Mouse (Mus musculus) right cerebral cortex, postnatal 25 days (tissue): ENCODE results near the gene Hmgcl.

ENCODE experiments used
- DNase-seq: peaks from one replicate; pipeline ENCODE4 v3.0.0; 2022

Hmgcl gene

DNA sequence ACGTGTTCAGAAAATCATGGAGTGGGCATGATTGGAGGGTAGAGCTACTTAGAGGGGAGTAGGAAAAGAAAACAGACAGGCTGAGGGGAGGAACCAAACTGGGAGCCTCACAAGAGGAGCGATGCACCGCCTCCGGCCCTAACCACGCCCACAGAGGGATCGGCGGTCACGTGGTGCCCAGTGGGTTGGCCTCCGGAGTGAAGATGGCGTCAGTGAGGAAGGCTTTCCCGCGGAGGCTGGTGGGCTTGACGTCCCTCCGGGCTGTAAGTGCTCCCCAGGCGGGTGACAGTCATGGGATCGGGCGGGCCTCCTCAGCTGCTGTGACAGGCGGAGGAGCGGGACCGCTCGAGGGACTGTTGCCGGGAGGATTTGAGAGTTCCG is at the start of gene Hmgcl:
Gene Hmgcl, plus strand, starts transcription at position 171 of the 381 bp plus-strand sequence.
- peak; percentile 93 for DNase-seq

DNA sequence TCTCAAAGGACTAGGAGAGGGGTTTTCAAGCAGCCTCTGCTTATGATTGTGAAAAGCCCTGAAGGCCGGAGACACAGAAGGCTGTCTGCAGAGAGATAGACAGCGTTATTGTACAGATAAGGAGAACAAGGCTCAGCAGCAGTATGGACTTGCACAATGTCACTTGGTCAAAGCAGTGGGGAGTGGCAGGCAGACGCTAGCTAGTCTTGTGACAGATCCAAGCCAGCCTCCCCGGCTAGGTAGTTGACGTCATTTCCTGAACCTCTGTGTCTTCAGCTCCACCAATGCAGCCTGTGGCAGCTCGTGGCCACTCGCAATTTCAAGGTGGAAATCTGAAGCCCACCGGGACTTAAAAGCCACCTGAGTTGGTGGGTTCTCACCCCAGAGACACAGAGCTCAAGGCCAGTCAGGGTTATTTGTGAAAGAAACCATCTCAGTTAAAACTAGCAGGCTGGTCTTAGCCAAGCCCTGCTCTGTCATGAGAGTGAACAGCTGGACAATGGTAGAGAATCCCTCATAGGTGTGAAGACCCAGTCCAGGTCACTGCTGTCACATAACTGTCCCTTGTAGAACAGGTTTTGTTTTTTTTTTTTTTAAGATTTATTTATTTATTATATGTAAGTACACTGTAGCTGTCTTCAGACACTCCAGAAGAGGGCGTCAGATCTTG is 47.7 kb upstream of the Hmgcl start:
- no peak for DNase-seq

DNA sequence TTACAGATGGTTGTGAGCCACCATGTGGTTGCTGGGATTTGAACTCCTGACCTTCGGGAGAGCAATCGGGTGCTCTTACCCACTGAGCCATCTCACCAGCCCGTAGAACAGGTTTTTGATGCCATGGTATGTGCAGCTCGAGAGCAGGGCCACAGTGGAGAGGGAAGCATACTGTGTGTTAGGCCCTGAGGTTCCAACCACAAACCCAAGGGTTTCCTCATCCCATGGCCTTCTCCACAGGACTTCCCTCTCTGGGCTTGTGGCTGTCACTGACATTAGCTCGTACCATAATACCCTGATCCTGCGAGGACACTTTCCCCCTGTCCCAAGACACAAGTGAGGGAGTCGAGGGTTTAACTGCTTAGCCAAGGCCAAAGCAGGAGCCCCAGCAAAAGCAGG is 47.2 kb upstream of the Hmgcl start:
- no peak for DNase-seq

DNA sequence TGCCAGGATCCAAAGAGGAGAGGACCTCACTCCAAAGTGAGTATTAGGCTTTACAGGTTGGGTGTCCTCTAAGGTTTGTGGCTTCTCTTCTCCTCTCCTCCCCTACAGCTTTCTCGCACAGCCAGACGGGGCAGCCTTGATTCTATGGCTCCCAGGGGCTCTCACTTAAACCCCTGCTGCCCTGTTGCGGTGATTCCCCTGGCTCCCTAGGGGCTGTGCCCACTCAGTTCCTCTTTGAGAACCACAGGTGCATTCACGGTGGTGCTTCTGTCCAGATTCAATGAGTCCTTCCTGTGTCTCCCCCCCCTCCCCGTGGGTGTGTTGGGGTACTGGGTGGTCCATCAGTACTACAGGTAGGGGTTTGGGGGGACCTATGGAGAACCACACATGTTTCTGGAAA is 46.2 kb upstream of the Hmgcl start:
- DNase-seq: no peak

DNA sequence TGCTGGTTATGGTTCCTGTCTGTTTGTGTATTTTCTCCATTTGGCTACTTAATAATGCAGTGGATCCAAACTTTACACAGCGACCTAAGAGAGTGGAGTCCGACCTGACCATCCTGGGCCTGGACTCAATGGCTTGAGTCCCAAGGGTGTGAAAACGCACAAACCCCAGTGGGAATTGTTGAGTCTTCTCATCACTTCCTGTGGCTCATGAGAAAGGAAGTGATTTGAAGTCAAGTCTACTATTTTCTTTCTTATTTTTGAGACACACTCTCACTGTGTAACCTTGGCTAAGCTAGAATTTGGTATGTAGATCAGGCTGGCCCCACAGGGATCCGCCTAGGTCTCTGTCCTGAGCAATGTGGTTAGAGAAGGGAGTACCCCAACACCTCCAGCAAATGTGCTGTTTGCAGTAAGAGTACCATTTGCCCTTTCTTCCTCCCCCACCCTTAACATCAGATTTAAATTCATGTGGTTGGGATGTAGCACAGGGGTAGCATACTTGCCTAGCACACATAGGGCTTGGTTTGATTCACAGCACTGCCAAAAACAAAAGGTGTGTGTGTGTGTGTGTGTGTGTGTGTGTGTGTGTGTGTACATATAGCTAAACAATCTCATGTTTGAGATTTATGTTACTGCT is 43.5 kb upstream of the Hmgcl start:
- DNase-seq: no peak

DNA sequence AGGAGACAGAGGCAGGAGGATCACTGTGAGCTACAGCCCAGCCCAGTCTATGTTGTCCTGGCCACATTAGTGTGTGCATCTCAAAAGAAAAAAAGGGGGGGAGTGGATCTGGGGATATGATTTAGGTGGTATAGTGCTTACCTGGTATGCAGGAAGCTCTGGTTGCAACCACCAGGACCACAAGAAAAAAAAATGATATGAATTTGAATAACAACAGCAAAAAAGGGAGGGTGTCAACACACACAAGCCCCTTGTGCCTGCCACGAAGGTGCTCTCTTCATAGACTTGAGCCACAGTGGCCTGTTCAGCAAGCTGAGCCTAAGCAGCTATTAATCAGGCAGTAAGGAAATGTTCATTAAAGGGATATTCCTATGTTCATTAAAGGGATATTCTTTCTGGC is 41.4 kb upstream of the Hmgcl start:
- DNase-seq: no peak

DNA sequence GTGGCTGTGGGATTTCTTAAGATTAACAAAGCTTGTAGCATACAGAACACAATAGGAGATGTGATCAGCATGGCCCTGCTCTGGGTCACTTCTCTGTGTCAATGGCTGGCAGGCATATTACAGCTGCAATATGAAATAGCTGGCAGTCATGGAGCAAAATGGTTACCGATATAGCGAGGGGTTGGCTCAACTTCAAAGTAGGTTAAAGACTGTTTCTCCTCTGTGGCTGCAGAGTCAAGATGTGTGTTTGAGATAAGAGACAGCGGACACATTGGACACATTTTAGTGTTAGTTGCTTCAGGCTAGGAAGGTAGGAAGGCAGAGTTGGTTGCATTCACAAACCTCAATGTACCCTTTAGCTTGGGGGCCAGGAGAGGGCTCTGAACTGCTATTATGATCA is 39.6 kb upstream of the Hmgcl start:
- DNase-seq: no peak

DNA sequence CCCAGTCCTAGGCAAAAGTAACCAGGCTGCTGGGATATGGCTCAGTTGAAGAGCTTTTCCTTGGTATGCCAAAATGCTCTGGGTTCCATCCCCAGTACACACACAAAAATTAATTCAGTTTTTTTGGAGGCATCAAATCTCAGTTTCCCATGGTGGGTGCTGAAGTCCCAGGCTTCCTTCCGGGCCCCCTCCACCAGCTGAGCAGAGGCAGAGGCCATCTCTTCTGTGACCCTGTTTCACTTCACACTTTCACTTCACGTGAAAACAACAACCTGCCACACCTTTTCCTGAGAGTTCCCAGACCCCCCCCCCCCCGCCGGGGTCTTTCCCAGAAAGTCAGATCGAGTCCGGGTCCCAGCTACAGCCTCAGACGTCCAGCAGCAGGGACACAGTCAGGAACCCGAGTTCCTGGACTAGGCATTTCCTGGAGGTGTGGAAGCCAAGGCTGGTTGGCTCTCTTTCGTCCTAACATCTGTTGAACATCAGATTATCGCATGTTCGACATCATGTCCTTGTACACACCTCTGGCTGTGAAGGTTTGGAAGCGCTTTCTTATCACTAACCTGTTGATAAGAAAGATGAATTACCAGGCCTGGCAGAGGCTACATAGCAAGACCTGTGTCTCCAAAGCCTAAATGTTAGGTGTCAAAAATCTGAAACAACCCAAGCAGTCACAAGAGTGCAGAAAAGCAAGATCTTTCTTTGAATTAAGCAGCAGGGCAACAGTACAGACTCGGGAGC is 36.8 kb upstream of the Hmgcl start:
- DNase-seq: no peak

DNA sequence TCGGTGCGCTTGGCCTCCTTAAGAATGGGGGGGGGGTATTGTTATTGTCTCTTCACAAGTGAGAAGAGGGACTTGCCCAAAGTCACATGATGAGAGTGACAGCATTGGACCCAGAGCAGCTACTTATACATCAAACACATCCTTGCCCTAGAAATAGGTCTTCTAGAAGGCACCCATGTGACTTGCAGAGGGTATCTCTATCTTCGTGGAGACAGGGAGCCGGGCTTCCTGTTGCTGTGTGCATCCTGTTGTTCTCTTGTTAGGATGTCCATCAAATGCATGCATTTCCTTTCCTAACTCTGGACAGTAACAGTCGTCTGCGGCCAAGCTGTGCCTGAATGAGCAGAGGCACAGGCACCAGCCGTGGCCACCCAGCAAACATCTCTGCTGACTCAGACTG is 34.7 kb upstream of the Hmgcl start:
- DNase-seq: no peak

DNA sequence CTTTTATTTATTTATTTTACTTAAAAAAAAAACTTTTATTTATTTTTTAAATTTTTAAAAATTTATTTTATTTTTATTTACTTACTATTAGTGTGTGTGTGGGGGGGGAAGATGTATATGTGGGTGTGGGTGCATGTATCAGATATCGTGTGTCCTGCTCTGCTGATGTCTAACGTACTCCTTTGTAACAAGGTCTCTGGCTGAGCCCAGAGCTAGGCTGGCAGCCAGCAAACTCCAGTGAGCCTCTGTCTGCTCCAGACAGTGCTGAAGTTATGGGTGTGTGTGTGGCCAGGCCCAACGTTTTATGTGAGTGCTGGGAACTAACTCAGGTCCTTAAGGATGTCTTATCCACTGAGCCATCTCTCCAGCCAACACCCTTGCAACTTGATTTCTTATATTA is 34.1 kb upstream of the Hmgcl start:
- DNase-seq: no peak

DNA sequence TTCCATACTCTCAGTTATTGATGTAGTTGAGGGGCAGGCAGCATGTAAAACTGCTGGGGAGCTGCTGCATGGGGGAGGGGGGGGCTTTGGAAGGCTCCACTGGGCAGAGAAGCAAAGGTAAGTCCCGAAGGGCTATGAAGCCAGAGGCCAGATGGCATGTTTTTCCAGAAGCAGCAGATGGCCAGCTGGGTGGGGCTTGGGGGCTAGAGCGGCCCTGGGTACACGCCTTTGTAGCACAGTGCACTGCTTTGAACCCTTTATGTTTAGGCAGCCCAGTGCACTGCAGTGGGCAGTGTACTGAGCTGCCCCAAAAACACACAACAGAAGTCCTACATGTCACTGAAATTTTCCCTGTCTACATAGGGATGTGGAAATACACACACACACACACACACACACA is 33.4 kb upstream of the Hmgcl start:
- no peak for DNase-seq

DNA sequence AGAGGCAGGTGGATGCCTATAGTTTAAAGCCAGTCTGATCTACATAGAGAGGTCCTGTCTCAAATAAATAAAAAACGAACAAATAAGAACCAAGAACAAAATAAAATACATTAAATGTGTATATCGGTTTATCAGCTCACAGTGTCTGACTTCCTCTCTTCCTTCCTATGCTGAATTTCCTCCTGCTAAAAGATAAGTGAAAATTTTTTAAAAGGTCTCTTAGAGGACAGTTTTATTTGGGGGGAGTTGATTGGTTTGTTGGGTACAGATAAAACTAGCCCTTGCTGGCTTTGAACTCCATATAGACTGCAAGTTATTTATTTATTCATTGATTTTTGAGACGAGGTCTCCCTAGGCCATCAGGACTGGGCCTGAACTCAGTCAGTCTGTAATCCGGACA is 32.8 kb upstream of the Hmgcl start:
- DNase-seq: no peak

DNA sequence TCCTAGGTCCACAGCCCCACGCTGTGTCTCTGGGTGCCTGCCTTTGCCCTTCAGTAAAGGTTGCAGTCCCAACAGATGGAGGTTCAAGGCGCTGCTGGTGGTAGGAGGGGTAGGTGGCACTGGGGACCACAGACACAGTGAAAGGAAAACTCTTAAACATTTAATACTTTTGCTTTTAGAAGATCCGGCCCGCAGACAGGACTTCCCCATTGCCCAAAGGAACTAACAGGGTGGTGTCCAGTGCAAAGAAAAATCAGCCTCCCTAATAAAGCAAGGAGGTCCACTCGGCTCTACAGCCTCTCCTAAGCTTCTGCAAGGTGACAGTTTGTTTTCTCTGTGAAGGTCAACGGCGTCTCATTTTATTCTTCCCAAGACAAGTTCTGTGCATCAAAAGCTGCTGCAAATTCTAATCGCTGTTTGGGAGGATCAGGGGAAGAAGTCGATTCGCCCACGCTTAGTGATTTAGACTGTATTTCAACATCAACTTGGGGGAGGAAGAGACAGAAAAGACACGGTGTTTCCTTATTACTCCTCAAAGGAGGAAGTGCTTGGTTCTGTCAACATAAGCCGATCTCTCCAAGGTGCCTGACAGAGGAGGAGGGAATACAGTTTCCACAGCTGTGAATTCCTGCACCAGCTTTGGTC is 27.5 kb upstream of the Hmgcl start:
- no peak for DNase-seq

DNA sequence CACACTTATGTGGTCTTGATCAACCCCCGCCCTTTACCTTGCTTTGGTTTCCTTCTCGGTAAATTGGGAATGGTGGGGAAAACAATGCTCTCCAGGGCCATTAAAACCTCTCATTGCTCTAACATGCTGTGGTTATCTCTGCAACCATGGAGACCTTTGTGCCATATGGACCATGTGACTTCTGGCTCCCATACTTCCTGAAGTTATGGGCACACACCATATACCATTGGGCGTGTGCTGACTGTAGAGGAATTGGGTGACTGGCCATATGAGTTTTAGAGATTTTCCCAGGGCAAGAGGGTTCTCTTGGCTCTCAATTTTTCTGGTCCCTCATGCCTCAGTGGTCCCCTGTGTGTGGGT is 27.0 kb upstream of the Hmgcl start:
- DNase-seq: no peak

DNA sequence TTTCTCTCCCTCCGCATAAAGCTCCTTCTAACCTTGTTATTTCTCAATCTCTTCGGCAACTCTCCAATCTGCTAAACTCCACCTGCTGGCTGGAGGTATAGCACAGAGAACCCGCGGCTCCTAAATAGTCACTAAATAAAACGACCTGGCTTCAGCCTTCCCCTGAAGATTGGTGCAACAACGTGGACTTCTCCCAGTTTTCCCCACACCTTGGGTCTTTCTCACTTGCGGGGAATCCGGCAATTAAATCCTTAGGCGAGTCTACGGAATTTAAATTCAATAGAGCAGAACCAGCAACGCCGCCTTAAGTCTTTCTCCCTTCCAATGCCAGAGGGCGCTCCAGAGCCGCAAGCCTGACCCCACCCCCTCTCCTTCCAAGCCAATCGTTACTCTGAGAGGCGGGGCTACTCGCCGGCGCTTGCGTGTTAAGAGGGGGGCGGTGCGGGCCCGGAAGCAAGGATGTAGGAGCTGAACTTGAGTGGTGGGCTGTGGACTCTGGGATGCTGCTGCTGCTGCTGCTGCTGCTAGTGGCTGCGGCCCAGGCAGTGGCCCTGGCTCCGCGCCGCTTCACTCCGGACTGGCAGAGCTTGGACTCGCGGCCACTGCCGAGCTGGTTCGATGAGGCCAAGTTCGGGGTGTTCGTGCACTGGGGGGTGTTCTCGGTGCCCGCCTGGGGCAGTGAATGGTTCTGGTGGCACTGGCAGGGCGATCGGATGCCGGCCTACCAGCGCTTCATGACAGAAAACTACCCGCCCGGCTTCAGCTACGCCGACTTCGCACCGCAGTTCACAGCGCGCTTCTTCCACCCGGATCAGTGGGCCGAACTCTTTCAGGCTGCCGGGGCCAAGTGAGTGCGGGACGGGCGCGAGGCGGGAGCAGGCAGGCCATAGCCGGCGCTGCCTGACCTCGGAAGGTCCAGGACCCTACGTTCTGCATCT is 25.7 kb upstream of the Hmgcl start, which contains the start of gene Fuca1:
Gene Fuca1, plus strand, starts transcription at position 432 of the 938 bp plus-strand sequence.
- DNase-seq: peak; percentile 92

DNA sequence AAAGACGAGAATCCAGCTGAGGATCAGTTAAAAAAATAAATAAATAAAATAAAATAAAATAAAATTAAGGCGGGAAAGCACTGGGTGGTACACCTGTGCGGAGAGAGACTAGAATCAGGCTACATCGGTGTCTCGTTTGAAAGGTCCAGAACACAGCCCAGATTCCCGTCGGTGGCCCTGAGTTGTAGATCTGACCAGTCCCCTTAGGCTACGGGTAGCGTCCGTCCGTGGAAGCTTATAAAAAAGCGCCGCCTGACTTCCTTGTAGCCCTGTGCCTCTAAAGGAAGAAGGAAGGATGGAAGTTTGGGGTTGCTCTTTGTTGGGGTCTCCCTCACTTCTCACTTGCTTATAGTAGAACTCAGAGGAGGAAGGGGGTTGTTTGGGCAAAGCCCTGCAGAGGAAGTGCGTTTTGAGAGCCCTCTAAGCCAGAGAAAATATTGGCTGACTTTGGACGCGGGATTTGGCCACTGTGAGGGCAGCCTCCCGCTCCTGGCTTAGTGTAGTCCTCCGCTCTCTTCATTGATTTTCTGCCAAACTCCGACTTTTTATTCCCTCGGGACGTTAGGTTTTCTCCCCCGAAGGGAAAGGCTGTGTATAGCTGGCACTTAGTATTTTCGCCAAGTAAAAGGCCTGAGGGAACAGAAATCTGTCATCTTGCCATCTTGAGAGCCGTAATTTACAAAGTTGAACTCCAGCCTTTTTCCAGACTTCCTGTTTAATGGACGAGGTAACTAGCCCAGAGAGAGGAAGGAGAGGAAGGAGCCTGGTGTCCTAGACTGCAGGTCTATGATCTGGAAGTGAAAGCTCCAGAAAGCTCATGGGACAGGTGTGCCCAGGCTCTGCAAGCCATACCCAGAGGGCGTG is 24.8 kb upstream of the Hmgcl start:
- DNase-seq: no peak

DNA sequence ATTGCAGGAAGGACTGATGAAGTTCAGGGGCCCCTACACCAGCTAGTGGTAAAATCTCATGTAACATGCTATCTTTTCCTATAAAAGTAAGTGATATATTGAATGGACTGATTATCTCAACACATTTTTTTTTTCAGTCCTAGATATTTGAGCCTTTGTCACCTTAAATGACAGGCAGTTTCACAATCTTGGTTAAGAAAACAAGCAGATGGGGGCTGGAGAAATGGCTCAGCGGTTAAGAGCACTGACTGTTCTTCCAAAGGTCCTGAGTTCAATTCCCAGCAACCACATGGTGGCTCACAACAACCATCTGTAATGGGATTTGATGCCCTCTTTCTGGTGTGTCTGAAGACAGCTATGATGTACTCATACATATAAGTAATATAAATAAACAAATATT is 24.1 kb upstream of the Hmgcl start:
- DNase-seq: no peak

DNA sequence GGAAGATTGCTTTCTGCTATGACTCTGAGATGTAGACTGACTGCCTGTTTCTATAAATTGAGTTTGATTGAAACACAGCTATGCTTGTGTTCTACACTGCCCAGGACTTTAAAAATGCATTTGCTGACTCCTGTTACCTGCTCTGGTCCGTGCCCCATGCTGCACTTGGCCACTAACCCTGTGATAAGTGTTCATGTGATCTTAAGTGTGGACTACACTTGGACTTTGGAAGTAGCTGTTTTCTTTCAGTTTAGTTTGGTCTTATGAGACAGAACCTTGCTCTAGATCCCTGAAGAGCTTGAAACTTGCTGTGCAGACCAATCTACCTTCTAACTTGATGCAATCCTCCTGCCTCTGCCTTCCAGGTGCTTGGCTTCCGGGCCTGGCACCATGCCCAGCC is 21.8 kb upstream of the Hmgcl start:
- DNase-seq: no peak

DNA sequence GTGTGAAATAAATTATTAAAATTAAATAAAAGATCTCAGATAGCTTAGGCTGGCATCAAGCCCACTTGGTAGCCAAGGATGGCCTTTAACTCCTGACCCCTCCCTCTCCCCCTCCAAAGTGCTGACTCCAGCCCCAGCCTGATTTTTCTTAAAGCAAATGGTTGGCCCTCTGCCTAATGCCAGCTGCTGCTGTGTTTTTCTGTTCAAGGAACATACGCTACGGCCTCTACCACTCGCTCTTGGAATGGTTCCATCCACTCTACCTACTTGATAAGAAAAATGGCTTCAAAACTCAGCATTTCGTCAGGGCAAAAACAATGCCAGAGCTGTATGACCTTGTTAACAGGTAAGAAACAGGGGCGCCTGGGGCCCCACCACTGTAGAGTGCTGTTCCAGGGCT is 20.9 kb upstream of the Hmgcl start:
- DNase-seq: no peak

DNA sequence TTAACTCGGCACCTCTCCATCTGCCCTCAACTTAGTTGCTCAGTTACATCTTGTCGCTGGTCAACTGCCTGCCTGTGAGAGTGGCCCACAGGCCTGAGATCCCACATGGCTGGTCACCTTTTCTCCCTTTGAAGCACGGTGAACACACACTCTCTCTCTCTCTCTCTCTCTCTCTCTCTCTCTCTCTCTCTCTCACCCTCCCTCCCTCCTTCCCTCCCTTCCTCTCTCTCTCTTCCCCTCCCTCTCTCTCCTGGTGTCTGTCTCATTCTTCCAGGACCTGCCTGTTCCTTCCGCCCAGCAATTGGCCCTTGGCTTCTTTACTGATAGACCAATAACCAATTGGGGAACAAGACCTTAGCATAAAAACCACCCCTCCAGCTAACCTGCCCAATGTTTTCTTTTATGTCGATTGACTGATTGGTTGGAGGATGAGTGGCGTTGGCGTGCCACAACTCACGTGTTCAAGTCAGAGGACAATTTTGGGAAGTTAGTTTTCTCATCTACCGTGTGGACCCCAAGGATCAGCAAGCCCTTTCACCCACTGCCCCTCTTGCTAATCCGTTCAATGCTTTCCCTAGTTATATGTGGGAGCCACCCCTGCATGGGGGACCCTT is 19.9 kb upstream of the Hmgcl start:
- DNase-seq: no peak

DNA sequence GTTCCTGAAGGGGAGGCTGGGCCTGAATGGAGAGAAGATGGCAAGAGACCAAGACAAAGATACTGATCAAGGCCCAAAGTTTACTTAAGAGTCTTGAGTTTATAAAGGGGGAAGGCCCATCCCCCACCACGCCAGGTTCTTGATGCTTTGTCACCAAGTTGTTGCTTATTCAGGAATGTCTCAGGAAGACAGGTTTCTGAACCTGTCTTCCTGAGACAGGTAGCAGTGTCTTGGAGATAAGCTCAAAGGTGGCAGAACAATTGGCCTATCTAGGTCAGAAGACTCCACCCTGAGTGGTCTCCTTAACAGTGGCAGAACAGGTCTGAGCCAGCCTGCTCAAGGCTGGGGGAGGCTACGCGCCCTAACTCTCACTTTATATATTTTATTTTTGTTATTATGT is 19.4 kb upstream of the Hmgcl start:
- no peak for DNase-seq
